Mouse (Mus musculus) liver, embryonic 14.5 days (tissue): ENCODE data around the gene Fblim1.

Experiments
- CTCF ChIP-seq: IDR thresholded peaks from 2 replicates; pipeline ENCODE4 v1.5.1; 2016; ENCODE audit warnings: antibody characterized with exemption, low read depth, control low read depth
- EP300 ChIP-seq: IDR thresholded peaks from 2 replicates; pipeline ENCODE4 v1.6.1; 2016; ENCODE audit warnings: antibody characterized with exemption, low read depth

- TF ChIP-seq CTCF (no peak), EP300 (no peak)
These were observed 68.7 kb downstream of the Fblim1 start for GRCm38 (mm10) chr4:141537226-141537610.
